Mouse (Mus musculus): ENCODE data around the gene Nkain4.

Nkain4 gene

GRCm38 (mm10) chr2:180894734-180895133 lies 59.8 kb downstream of the Nkain4 start:
- in situ Hi-C loops (cut with MboI, MseI) = no loop called here

- in situ Hi-C loops (cut with MboI, MseI) = no loop called here
Observed at GRCm38 (mm10) chr2:180894029-180894623, 60.4 kb downstream of the Nkain4 start.

GRCm38 (mm10) chr2:180893537-180894028 lies 60.9 kb downstream of the Nkain4 start:
- in situ Hi-C loops (cut with MboI, MseI) = no loop called here

- in situ Hi-C loops (cut with MboI, MseI) = no loop called here
Observed at GRCm38 (mm10) chr2:180892841-180893521, 61.5 kb downstream of the Nkain4 start.

GRCm38 (mm10) chr2:180891835-180892323 lies 62.6 kb downstream of the Nkain4 start:
- in situ Hi-C loops (cut with MboI, MseI) = no loop called here

GRCm38 (mm10) chr2:180891075-180891834 lies 63.2 kb downstream of the Nkain4 start:
- in situ Hi-C loops (cut with MboI, MseI) = no loop called here

- in situ Hi-C loops (cut with MboI, MseI) = no loop called here
Observed at GRCm38 (mm10) chr2:180890422-180891074, 64.0 kb downstream of the Nkain4 start.

GRCm38 (mm10) chr2:180889921-180890280 lies 64.6 kb downstream of the Nkain4 start:
- in situ Hi-C loops (cut with MboI, MseI) = no loop called here

- in situ Hi-C loops (cut with MboI, MseI) = no loop called here
Observed at GRCm38 (mm10) chr2:180889271-180889920, 65.1 kb downstream of the Nkain4 start.

GRCm38 (mm10) chr2:180885270-180885669 lies 69.2 kb downstream of the Nkain4 start:
- in situ Hi-C loops (cut with MboI, MseI) = no loop called here
